Mouse (Mus musculus): ENCODE data around the gene Myrf.
A peak's percentile ranks its signal among the peaks of the same experiment; 100 is the strongest.

Gene Myrf

GRCm38 (mm10) chr19:10248128-10248527 is 7.6 kb upstream of the Myrf start:
- no peak for DNase-seq (ENCODE audit: low spot score in 2 of 2)

GRCm38 (mm10) chr19:10247165-10247564 is 6.6 kb upstream of the Myrf start:
- DNase-seq (ENCODE audit: low spot score in 2 of 2), result no peak

DNA sequence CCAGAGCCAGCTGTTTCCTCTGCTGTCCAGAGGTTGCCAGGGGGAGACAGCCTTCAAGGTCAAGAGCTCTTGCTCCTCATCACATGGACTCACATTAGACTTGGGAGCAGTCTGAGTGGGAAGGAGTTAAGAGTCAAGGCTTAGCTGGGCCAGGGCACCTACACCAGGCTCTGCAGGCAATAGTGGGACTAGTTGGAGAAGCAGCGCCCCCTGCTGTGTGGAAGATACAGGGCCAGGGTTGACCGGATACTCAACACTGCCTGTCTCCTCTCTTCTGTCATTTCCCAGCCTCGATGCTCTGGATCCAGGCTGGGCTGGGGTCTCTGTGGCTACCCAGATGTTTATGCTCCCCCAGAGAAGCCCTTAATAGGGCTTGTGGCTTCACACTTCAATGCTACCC is 3.6 kb upstream of the Myrf start:
- no peak for DNase-seq (ENCODE audit: low spot score in 2 of 2)

GRCm38 (mm10) chr19:10242916-10243315 is 2.4 kb upstream of the Myrf start:
- no peak for DNase-seq (ENCODE audit: low spot score in 2 of 2)

DNA sequence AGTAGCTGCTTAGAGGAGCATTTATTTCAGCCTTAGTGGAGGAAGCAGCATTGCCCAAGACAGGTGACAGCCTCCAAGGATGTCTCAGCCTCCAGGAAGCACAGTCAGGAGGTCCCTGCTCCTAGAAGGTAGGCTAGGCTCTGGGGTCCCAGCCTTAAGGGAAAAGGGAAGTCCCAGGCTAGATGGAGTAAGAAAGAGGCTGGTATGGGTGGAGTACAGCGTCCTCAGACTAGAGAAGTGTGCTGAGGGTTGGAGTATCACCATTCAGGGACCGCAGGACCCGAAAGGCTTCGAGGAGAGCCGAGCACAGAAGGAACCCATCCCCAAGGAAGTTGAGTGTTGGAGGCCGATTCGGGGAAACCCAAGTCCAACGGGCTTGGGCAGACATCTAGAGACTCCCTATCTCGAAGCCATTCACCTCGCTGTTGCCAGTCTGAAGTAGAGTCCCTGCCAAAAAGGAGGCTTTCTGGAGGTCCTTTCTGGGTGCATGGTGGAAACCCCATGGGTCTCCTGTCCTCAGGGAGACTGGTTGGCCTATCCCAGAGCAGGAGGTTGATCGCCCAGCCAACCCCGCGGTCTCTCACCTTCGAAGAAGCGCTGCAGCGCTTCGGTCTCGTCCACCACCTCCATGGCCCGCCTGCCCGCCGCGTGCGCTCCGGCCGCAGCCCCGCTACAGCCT is 434 bp downstream of the Myrf start:
- no peak for DNase-seq (ENCODE audit: low spot score in 2 of 2)

- no peak for DNase-seq (ENCODE audit: low spot score in 2 of 2)
Measured at GRCm38 (mm10) chr19:10239419-10239818, 1.1 kb downstream of the Myrf start.

DNA sequence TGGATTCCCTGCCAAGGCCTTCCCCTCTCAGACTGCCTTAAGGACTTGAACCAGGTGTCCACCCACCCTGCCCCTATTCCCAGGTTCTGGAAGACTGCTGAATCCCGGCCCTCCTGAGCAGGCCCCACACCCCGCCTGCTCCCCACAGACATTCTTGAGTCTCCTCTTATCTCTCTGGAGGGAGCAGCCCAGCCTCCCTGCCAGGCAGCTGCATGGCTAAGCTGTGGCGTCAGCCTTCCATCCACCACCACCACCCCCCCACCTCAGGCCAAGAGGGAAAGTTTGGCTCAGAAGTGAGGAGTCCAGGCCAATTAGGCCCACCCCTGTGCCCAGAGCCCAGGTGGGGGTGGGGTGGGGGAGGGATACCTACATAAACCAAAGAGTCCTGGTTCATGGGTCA is 2.1 kb downstream of the Myrf start:
- no peak for DNase-seq (ENCODE audit: low spot score in 2 of 2)

DNA sequence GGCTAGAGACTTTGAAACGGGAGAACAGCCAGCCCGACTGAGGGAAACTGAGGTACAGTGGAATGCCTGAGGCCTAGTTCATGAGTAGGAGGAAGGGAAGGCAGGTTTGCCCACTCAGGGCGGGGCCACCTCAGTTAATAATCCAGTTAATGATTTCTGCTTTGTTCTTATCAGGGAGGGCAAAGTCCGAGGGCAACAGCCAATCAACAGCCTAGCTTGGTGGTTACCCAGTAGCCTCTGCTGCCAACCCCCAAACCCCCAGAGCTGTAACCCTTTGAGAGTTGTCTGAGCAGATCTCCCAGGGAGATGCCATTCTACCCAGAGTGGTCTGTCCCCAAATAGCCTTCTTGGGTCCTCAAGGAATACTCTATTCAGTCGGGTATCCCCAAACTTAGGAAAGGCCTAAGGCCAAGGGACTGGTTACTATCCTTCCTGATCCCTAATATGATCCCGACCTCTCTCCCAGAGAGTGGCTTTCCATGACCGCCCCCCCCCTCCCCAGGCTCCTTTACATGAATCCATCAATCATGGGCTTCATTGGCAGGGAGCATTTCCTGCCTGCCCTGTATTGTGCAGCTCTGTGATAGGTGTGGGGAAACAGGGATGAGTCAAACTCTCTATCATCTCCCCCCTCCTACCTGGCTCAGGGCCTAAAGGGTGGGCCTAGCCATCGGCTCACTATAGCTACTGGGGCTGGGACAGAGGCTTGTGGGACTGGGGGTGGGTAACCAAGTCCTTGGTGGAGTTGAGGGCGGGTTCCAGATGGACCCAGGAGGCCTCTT is 4.6 kb downstream of the Myrf start:
- DNase-seq (ENCODE audit: low spot score in 2 of 2), result no peak

DNA sequence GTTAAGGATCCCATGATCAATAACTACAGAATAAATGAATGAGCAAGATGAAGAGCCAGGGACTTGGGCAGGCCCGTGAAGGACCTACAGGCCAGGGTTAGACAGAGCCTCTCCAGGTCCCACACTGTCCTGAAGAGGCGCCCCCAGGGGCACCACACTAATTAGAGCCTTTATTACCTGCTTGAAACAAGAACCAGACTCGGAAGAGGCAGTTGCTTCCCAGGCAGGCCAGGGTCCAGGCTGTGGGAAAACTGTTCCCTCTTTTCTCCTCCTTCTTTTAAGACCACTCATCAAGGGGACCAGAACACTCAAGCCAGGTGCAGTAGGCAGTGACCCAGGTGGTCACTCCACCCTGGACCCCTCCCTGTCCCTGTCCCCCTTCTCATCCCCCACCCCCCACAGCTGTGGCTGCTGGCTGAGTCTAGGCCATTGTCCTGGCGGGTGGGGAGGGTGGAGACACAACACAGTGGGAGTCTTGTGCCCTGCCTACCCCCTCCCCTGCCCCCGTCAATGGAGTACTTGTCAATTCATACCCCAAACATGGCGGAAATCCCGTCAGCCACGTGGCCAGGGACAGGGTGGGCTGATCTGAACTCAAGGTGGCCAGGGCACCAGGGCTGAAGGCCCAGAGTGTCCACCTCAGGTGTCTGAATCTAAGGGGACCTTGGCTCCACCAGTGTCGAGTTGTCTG is 8.1 kb downstream of the Myrf start:
- DNase-seq (ENCODE audit: low spot score in 2 of 2), result no peak

DNA sequence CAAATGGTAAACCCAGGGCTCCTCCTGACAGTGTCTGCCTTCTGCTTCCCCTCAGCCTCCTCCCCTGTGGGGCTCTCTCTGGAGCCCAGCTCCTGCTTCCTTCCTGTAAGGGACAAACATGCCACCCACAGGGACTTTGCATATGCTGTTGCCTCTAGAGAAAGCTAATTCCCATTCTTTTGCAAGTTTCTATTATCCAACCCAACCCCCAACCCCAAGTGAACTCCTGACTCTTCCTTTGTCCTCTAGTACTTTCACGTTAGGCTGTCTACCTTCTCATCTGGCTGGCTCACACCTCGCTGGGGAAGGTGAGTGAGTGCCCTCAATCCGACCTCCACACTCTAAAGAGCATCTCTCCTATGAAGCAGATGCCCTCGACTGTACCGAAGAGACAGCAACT is 8.7 kb downstream of the Myrf start:
- no peak for DNase-seq (ENCODE audit: low spot score in 2 of 2)

DNA sequence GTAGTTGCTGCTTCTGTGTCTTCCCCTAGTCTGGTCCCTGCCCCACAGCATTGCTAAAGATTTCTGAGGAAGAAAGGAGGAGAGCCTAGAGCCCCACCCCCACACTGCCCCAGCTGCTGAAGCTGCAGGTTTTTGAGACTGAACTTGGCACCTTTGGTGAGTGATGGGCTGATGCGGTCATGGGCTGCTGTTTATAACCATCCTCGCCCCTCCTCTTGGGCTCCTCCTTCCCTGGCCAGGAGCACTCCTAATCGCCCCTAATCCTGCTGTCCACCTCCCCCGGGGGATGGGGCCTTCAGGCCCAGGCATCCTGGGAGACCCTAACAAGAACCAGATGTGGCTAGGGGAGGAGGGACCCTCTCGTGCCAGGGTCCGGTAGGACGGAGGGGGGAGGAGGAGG is 9.5 kb downstream of the Myrf start:
- DNase-seq (ENCODE audit: low spot score in 2 of 2), result no peak

DNA sequence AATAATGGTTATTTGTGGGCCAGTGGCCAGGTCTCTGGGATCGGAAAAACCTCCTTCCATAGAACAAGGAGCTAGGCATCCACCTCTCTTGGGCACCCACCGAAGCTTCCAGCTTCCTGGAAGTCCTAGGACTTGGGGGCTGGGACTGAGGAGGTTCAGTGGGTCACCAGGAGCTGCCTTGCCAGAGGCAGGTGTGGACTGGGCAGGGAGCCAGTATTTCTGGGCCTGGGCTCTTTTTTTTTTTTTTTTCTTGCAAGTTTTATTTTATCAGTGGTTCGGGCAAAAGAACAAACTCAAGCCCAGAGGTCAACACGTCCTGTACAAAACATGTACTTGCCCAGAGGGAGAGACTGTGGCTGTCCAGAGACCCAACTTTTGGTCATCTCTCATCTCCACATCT is 14.8 kb downstream of the Myrf start:
- DNase-seq (ENCODE audit: low spot score in 2 of 2), result no peak

DNA sequence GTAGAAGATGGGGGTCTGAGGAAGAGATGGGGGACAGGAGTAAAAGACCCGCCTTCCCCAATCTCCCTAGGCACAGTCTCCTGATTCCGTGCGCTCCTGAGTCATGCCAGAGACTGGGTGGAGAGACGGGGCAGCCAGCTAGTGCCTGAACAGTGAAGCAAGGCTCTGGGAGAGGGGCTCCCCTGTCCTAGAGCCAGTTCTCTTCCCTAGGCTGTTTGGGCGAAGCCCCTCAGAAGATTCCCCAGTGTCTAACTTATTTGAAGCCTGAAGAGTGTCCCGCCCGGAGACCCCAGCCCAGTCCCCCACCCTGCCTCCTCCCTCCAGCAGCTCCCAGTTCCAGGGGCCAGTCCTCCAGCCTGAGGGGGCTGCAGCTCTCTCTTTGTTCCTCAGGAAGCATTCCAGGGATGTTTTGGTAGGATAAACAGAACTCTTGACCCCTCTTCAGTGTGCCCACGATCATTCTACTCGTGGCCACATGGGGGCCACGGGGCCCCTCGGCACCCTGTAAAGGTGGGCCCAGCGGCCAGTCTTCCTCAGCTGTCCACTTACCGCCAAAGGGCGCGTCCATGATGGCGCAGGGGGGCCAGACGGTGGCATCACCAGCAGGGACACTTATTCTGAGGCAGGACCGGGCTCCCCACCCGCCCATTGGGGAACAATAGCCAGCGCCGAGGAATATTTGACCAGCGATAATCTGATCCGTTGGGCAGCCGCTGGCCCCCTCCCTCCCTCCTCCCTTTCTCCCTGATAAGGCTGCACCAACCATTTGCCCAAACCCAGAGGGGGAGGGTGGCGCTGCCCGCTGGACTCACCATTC is 15.7 kb downstream of the Myrf start:
- DNase-seq (ENCODE audit: low spot score in 2 of 2), result no peak

DNA sequence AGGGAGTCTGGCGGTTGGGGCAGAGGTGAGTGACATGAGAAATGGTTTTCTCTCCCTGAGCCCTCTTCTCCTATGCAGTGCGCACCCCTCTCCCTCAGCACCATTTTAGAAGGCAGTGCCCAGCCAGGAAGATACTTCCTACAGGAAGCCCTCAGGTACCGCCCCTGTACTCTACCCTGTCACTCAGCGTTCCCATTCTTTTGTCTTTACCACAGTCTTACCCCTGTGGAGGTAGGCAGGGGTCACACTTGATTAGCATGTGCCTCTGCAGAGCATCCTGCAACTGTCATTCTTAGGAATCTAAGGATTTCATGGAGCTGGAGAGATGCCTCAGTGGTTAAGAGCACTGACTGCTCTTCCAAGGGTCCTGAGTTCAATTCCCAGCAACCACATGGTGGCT is 17.0 kb downstream of the Myrf start:
- no peak for DNase-seq (ENCODE audit: low spot score in 2 of 2)

DNA sequence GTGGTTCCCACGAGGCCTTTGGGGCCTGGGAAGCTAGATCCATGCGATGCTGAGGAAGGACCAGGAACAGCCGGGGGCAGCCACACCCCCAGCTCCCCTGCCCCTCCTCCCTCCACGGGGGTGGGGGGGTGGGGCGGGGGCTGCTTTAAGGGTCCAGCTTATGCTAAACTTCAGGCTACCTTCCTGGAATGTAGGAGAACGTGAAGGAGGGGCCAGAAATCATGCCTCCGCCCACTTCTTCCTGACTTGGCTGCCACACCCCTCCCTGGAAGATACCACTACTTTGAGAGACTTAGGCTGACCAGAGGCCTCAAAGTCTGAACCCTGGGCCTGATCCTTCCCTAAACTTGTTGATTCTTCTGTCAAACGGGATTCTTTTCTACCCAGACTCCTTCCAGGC is 17.9 kb downstream of the Myrf start:
- no peak for DNase-seq (ENCODE audit: low spot score in 2 of 2)

- no peak for DNase-seq (ENCODE audit: low spot score in 2 of 2)
Measured at GRCm38 (mm10) chr19:10221585-10221984, 19.0 kb downstream of the Myrf start.

DNA sequence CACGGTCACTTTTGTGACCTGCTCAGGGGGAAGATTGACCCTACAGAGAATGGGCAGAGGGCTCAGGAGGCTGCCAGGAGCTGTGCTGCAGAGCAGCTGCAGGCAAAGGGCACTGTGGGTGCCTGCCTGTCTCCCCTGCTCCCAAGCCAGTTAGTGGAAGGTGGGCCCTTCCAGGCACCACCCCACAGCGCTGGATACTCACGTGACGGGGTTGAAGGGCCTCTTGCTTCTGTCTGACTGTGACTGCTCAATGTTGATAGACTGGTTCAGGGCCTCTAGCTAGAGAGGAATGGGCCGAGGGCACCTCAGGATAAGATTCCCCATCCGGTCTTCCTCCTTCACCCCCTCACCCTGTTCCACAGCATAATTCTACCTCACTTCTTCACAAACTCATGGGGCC is 21.0 kb downstream of the Myrf start:
- DNase-seq (ENCODE audit: low spot score in 2 of 2), result no peak

DNA sequence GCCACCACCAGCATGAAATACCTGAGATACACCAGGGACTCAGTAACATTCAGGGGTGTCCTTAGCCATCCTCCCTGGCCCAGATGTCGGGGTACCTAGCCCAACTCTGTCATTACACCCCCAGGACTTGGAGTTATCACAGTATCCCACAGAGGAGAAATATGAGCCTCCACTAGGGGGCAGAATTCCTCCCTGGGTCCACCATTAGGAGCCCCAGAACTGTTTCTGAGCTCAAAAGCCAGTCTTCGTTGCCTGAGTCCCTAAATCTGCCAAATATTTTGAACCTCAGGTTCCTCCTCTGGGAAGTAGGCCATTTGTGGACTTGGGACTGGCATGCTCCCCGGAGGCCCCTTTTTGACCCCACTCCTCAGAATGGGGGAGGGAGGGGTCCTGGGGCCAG is 21.4 kb downstream of the Myrf start:
- DNase-seq (ENCODE audit: low spot score in 2 of 2), result peak; percentile 17 to 31

DNA sequence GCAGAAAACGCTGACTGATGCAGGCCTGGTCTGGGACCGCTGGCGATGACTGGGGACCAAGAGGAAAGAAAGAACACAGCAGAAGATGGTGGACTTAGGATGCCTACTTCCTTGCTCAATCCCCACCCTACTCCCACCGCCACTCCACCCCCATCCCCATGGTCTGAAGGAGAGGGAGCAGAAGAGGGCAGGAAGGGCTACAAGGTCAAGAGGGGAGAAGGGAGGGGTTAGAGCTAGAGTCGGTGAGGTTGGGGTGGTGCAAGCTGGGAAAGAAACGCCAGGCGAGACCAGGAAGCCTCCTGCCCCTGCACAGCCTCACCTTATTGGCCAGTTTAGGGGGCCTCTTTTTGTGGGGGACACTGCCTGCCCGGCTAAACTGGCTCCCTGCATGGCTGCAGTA is 24.4 kb downstream of the Myrf start:
- DNase-seq (ENCODE audit: low spot score in 2 of 2), result no peak

- DNase-seq (ENCODE audit: low spot score in 2 of 2), result no peak
Measured at GRCm38 (mm10) chr19:10213796-10214471, 26.6 kb downstream of the Myrf start.

DNA sequence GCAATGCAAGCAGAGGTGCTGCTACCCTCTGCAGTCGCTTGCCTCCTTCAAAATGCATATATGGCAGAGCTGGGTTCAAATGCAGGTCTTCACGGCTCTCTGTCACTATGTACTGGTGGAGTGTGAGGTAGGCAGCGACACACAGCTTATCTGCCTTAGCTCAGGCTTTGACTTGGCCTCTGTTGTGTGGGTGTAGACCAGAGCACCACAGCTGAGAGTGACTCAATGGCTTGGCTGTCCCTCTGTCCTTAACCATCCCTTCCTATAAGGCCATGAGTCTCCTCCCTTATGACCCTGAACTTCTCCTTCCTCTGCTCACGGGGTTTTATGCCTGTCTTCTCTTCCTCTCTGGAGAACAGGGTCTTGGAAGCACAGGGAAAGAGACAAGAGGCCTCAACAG is 29.7 kb downstream of the Myrf start:
- no peak for DNase-seq (ENCODE audit: low spot score in 2 of 2)

- DNase-seq (ENCODE audit: low spot score in 2 of 2), result no peak
Measured at GRCm38 (mm10) chr19:10208851-10209250, 31.7 kb downstream of the Myrf start.

Measured in natural killer cell, adult 2 months (primary cell).